Mouse (Mus musculus) CH12.LX (cell line): ENCODE data around the gene Syt6. TPM values are rescaled to one million over a fixed set of nuclear protein-coding genes. Genes with fewer than 3 reads are reported as not detected.

Source experiments
- DNase-seq: peaks from one replicate; pipeline ENCODE4 v3.0.0-alpha.2; 2013; ENCODE audit errors: extremely low read depth
- H3K27ac ChIP-seq: 2 replicates; pipeline ENCODE4 v1.5.1; 2012; ENCODE audit warnings: low read depth, mild to moderate bottlenecking, control low read depth, moderate library complexity; ENCODE audit not compliant: insufficient read depth
- H3K27me3 ChIP-seq: replicated peaks from 2 replicates; pipeline ENCODE3; 2012; ENCODE audit warnings: inconsistent platforms
- H3K36me3 ChIP-seq, 2 experiments: replicated peaks in 1 of 2; 2 replicates each; pipeline versions ENCODE3 to v1.6.1; 2012; ENCODE audit warnings: inconsistent platforms in 1 of 2, low read length in 1 of 2, mild to moderate bottlenecking in 1 of 2, mixed read lengths in 1 of 2, moderate library complexity in 1 of 2; ENCODE audit not compliant: control insufficient read depth in 1 of 2, insufficient read depth in 1 of 2
- H3K4me1 ChIP-seq, 2 experiments: 2 replicates each; pipeline ENCODE4 v1.6.1; 2012; ENCODE audit warnings: inconsistent platforms in 1 of 2, moderate library complexity in 1 of 2; ENCODE audit not compliant: insufficient read depth in 2 of 2, control insufficient read depth in 1 of 2
- H3K4me2 ChIP-seq: 2 replicates; pipeline ENCODE4 v1.6.1; 2012; ENCODE audit warnings: low read depth, mild to moderate bottlenecking, control low read depth; ENCODE audit not compliant: poor library complexity, insufficient read depth, severe bottlenecking
- H3K4me3 ChIP-seq, 3 experiments: fragments of 150-350 bp in 1 of 3; sonication (generic) in 1 of 3; replicated peaks in 1 of 3; 2 replicates each; pipeline versions ENCODE3 to v1.5.1; 2011 to 2012; ENCODE audit warnings: low read depth in 2 of 3, low read length in 2 of 3, mild to moderate bottlenecking in 2 of 3, moderate library complexity in 2 of 3, control low read depth in 1 of 3, improper control_type of control experiment in 1 of 3, inconsistent platforms in 1 of 3, mixed read lengths in 1 of 3; ENCODE audit not compliant: poor library complexity in 1 of 3
- H3K79me2 ChIP-seq: replicated peaks from 2 replicates; pipeline ENCODE4 v1.6.1; 2012; ENCODE audit warnings: mild to moderate bottlenecking, moderate library complexity; ENCODE audit not compliant: control insufficient read depth, poor library complexity, insufficient read depth, severe bottlenecking; ENCODE audit errors: extremely low read depth
- H3K9ac ChIP-seq: 2 replicates; pipeline ENCODE4 v1.6.1; 2012; ENCODE audit warnings: low read depth, mild to moderate bottlenecking, control low read depth, moderate library complexity; ENCODE audit not compliant: insufficient read depth
- H3K9me3 ChIP-seq: replicated peaks from 2 replicates; pipeline ENCODE3; 2012; ENCODE audit warnings: low read length, inconsistent platforms, mixed read lengths
- BHLHE40 ChIP-seq: IDR thresholded peaks from 2 replicates; pipeline ENCODE4 v1.6.1; 2011; ENCODE audit warnings: mild to moderate bottlenecking, low read depth, low read length, improper control_type of control experiment
- CHD2 ChIP-seq: IDR thresholded peaks from 2 replicates; pipeline ENCODE4 v1.6.1; 2011; ENCODE audit warnings: low read length, improper control_type of control experiment
- CTCF ChIP-seq, 2 experiments: IDR thresholded peaks in 1 of 2; conservative IDR thresholded peaks in 1 of 2; 2 replicates each; pipeline ENCODE4 v1.5.1; 2011 to 2012; ENCODE audit warnings: low read depth in 2 of 2, low read length in 2 of 2, improper control_type of control experiment in 1 of 2, inconsistent platforms in 1 of 2, mild to moderate bottlenecking in 1 of 2, moderate library complexity in 1 of 2
- E2F4 ChIP-seq: IDR thresholded peaks from 2 replicates; pipeline ENCODE4 v1.6.1; 2011; ENCODE audit warnings: low read depth, low read length, improper control_type of control experiment; ENCODE audit not compliant: insufficient replicate concordance
- HCFC1 ChIP-seq: IDR thresholded peaks from 2 replicates; pipeline ENCODE4 v1.6.1; 2012; ENCODE audit warnings: low read depth, mild to moderate bottlenecking, inconsistent platforms, low read length, improper control_type of control experiment
- JUN ChIP-seq: IDR thresholded peaks from 2 replicates; pipeline ENCODE4 v1.6.1; 2011; ENCODE audit warnings: low read depth, mild to moderate bottlenecking, low read length, improper control_type of control experiment, moderate library complexity; ENCODE audit not compliant: insufficient read depth
- JUND ChIP-seq: conservative IDR thresholded peaks from 2 replicates; pipeline ENCODE4 v1.6.1; 2011; ENCODE audit warnings: low read depth, low read length, improper control_type of control experiment
- MAX ChIP-seq: IDR thresholded peaks from 2 replicates; pipeline ENCODE4 v1.6.1; 2011; ENCODE audit warnings: low read length, improper control_type of control experiment
- MAZ ChIP-seq: IDR thresholded peaks from 2 replicates; pipeline ENCODE4 v1.6.1; 2012; ENCODE audit warnings: low read depth, mild to moderate bottlenecking, inconsistent platforms, low read length, improper control_type of control experiment, moderate library complexity
- MEF2A ChIP-seq: IDR thresholded peaks from 2 replicates; pipeline ENCODE4 v1.6.1; 2014; ENCODE audit warnings: low read depth, mild to moderate bottlenecking, inconsistent platforms, low read length, improper control_type of control experiment, borderline replicate concordance
- MXI1 ChIP-seq: IDR thresholded peaks from 2 replicates; pipeline ENCODE4 v1.6.1; 2011; ENCODE audit warnings: mild to moderate bottlenecking, low read depth, low read length, improper control_type of control experiment
- NELFE ChIP-seq: IDR thresholded peaks from 2 replicates; pipeline ENCODE4 v1.6.1; 2011; ENCODE audit warnings: low read depth, low read length, improper control_type of control experiment
- NRF1 ChIP-seq: IDR thresholded peaks from 2 replicates; pipeline ENCODE4 v1.6.1; 2014; ENCODE audit warnings: low read depth, mild to moderate bottlenecking, inconsistent platforms, low read length, improper control_type of control experiment, moderate library complexity
- PAX5 ChIP-seq: IDR thresholded peaks from 2 replicates; pipeline ENCODE4 v1.6.1; 2012; ENCODE audit warnings: low read length, inconsistent platforms, mixed read lengths
- POLR2A ChIP-seq: IDR thresholded peaks from 2 replicates; pipeline ENCODE4 v1.6.1; 2011; ENCODE audit warnings: low read depth, mild to moderate bottlenecking, improper control_type of control experiment, low read length
- POLR2AphosphoS2 ChIP-seq: IDR thresholded peaks from 2 replicates; pipeline ENCODE4 v1.6.1; 2011; ENCODE audit warnings: low read depth, low read length, improper control_type of control experiment
- RAD21 ChIP-seq: IDR thresholded peaks from 2 replicates; pipeline ENCODE4 v1.6.1; 2011; ENCODE audit warnings: low read depth, mild to moderate bottlenecking, low read length, improper control_type of control experiment, moderate library complexity
- SIN3A ChIP-seq: IDR thresholded peaks from 2 replicates; pipeline ENCODE4 v1.6.1; 2012; ENCODE audit warnings: low read length, improper control_type of control experiment, inconsistent platforms
- SMC3 ChIP-seq: IDR thresholded peaks from 2 replicates; pipeline ENCODE4 v1.6.1; 2011; ENCODE audit warnings: low read depth, low read length, improper control_type of control experiment
- UBTF ChIP-seq: IDR thresholded peaks from 2 replicates; pipeline ENCODE4 v1.6.1; 2012; ENCODE audit warnings: low read depth, mild to moderate bottlenecking, inconsistent platforms, low read length, improper control_type of control experiment, moderate library complexity
- ZC3H11A ChIP-seq: IDR thresholded peaks from 2 replicates; pipeline ENCODE4 v1.6.1; 2012; ENCODE audit warnings: low read depth, mild to moderate bottlenecking, inconsistent platforms, low read length, improper control_type of control experiment
- ZKSCAN1 ChIP-seq: IDR thresholded peaks from 2 replicates; pipeline ENCODE4 v1.6.1; 2012; ENCODE audit warnings: low read depth, inconsistent platforms, low read length, improper control_type of control experiment, borderline replicate concordance
- ZNF384 ChIP-seq: IDR thresholded peaks from 2 replicates; pipeline ENCODE4 v1.6.1; 2012; ENCODE audit warnings: low read depth, low read length, improper control_type of control experiment, inconsistent platforms
- dilution Hi-C: fragments of 300-500 bp; cut with MboI; formaldehyde crosslinking; loops from 2 replicates; pipeline ENCODE4 v1.14.3; 2020; ENCODE audit warnings: low sequenced_read_pairs; ENCODE audit not compliant: extremely low pct_unique_long_range_greater_than_20kb, extremely low pct_ligation_motif_present
- in situ Hi-C: fragments of 300-500 bp; cut with MboI; formaldehyde crosslinking; loops from 3 replicates; pipeline ENCODE4 v1.14.3; 2019; ENCODE audit warnings: low sequenced_read_pairs, low pct_ligation_motif_present, low pct_unique_long_range_greater_than_20kb, mixed read lengths
- polyA plus RNA-seq: library from polyadenylated mRNA; unstranded; fragments of >175 nt; gene quantifications from 2 replicates; pipeline ENCODE4 v1.2.1, GENCODE M21; 2012; ENCODE audit warnings: low read depth; ENCODE audit not compliant: insufficient read length
- total RNA-seq, 2 experiments: library from RNA; depleted of rRNA; stranded (reverse); fragments of 300-350 nt in 1 of 2; fragments of >200 nt in 1 of 2; gene quantifications; 2 replicates each; pipeline ENCODE4 v1.2.3; 2012 to 2014

Syt6 gene
- total and polyA plus RNA-seq, 3 experiments = not detected

GRCm38 (mm10) chr3:103601011-103601410 is 26.0 kb downstream of the Syt6 start:
- Histone ChIP-seq H3K36me3 (no peaks in the 10 kb centered on the region), H3K27ac (no peak overlapping the region), H3K9ac (no peak overlapping the region), H3K27me3 (no peaks in the 10 kb centered on the region), H3K9me3 (no peaks in the 10 kb centered on the region), H3K79me2 (no peaks in the 10 kb centered on the region), H3K4me1 (0 out of 4 replicates have a peak, but pooled peaks cover 0 to 3% of the 10 kb centered on the region in 2 experiments), H3K4me2 (no peak overlapping the region), H3K4me3 (no peak overlapping the region)
- no peak for DNase-seq
- dilution Hi-C loops (no loop called here), in situ Hi-C loops (no loop called here)
- TF ChIP-seq MEF2A = no peak
- no peak for TF ChIP-seq ZNF384

- DNase-seq = no peak
- dilution Hi-C loops = no loop called here
- H3K27me3 ChIP-seq = no peaks in the 10 kb centered on the region
- no peaks in the 10 kb centered on the region for H3K36me3 ChIP-seq
- H3K79me2 ChIP-seq = no peaks in the 10 kb centered on the region
- H3K9me3 ChIP-seq = no peaks in the 10 kb centered on the region
- TF ChIP-seq SMC3 (no peak), MEF2A (no peak), ZKSCAN1 (no peak), E2F4 (no peak), MXI1 (no peak), POLR2A (no peak), NRF1 (no peak), POLR2AphosphoS2 (no peak), BHLHE40 (no peak), UBTF (no peak)
- H3K9ac ChIP-seq = no peak overlapping the region
- in situ Hi-C loops = no loop called here
- H3K4me1 ChIP-seq = 0 out of 4 replicates have a peak, but pooled peaks cover 0 to 3% of the 10 kb centered on the region in 2 experiments
- no peak overlapping the region for H3K27ac ChIP-seq
- H3K4me3 ChIP-seq = no peak overlapping the region
- no peak overlapping the region for H3K4me2 ChIP-seq
These were observed 26.5 kb downstream of the Syt6 start for GRCm38 (mm10) chr3:103601561-103601960.

GRCm38 (mm10) chr3:103606045-103606597 is 31.1 kb downstream of the Syt6 start:
- Histone ChIP-seq H3K9me3 (no peaks in the 10 kb centered on the region), H3K4me3 (no peak overlapping the region), H3K4me2 (no peak overlapping the region), H3K4me1 (peaks cover 0 to 11% of the 10 kb centered on the region in 2 experiments; a peak in 1 of 4 replicates), H3K9ac (no peak overlapping the region), H3K27me3 (no peaks in the 10 kb centered on the region), H3K27ac (no peak overlapping the region), H3K36me3 (no peaks in the 10 kb centered on the region), H3K79me2 (no peaks in the 10 kb centered on the region)
- DNase-seq = no peak
- in situ Hi-C loops = no loop called here
- TF ChIP-seq CHD2 = no peak
- TF ChIP-seq NELFE = no peak
- no peak for TF ChIP-seq ZC3H11A
- TF ChIP-seq MAZ = no peak
- TF ChIP-seq POLR2AphosphoS2 = no peak
- TF ChIP-seq NRF1 = no peak
- no peak for TF ChIP-seq MAX
- no peak for TF ChIP-seq ZKSCAN1
- TF ChIP-seq SIN3A = no peak
- TF ChIP-seq PAX5 = no peak
- TF ChIP-seq JUND = no peak
- no peak for TF ChIP-seq ZNF384
- no peak for TF ChIP-seq RAD21
- TF ChIP-seq HCFC1 = no peak
- no peak for TF ChIP-seq CTCF (conservative IDR thresholded peaks at IDR 0.05 in 1 of 2, IDR thresholded peaks at IDR 0.05 in 1 of 2; ENCODE audit: low read depth in 2 of 2, low read length in 2 of 2)
- no peak for TF ChIP-seq JUN
- no peak for TF ChIP-seq SMC3
- no peak for TF ChIP-seq MXI1
- dilution Hi-C loops = no loop called here
